Mouse (Mus musculus) brain, embryonic 14.5 days (tissue): Measurements from ENCODE around the gene Creb3.

Experiments used
- CTCF ChIP-seq: fragments of 200-500 bp; IDR thresholded peaks from 2 replicates; pipeline ENCODE4 v1.5.1; 2012; ENCODE audit warnings: inconsistent platforms, mild to moderate bottlenecking, moderate library complexity, borderline replicate concordance; ENCODE audit not compliant: insufficient read depth, insufficient read length; ENCODE audit errors: extremely low read depth
- POLR2A ChIP-seq: fragments of 200-500 bp; IDR thresholded peaks from 2 replicates; pipeline ENCODE4 v1.6.1; 2012; ENCODE audit warnings: mild to moderate bottlenecking, inconsistent platforms, borderline replicate concordance; ENCODE audit not compliant: poor library complexity, insufficient read depth, insufficient read length, severe bottlenecking; ENCODE audit errors: extremely low read depth

DNA sequence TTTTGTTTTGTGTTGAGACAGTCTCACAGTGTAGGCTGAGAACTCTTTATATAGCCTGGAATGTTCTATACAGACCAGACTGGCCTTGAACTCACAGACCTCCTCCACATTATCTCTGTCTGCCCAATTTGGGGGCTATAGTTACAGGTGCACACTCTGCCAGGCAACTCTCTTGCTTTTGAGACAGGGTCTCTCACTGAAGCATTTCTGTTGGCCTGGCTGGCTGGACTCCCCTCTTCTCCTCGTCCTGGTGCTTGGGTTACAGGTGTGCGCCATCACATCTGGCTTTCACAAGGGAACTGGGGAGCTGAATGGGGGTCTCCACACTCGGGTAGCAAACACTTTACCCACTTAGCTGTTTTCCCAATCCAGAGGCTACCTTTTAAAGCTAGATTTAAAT is 29.8 kb downstream of the Creb3 start:
- no peak for TF ChIP-seq CTCF
- no peak for TF ChIP-seq POLR2A
